Mouse (Mus musculus) embryonic stem cell, embryonic (primary cell): ENCODE measurements around the gene Tbc1d4.
"Not testable (repeated sequence)": the region's sequence is repeated elsewhere in the genome, so short reads cannot be mapped to it uniquely, and the experiment has no call there.

ENCODE experiments used
- CTCF ChIA-PET, 4 experiments: fragments of 300-600 bp in 2 of 4; fragments of 350-600 bp in 2 of 4; sonication (Branson Sonifier 250); formaldehyde crosslinking; loops; one replicate each; lab custom pipeline; 2022; ENCODE audit warnings: inconsistent platforms in 2 of 4; lab: Charles Lee
- POLR2A ChIA-PET, 4 experiments: fragments of 300-600 bp in 2 of 4; fragments of 350-600 bp in 2 of 4; sonication (Branson Sonifier 250); formaldehyde crosslinking; loops; one replicate each; lab custom pipeline; 2022; ENCODE audit warnings: antibody characterized with exemption in 4 of 4, inconsistent platforms in 1 of 4; lab: Charles Lee

Gene Tbc1d4

DNA sequence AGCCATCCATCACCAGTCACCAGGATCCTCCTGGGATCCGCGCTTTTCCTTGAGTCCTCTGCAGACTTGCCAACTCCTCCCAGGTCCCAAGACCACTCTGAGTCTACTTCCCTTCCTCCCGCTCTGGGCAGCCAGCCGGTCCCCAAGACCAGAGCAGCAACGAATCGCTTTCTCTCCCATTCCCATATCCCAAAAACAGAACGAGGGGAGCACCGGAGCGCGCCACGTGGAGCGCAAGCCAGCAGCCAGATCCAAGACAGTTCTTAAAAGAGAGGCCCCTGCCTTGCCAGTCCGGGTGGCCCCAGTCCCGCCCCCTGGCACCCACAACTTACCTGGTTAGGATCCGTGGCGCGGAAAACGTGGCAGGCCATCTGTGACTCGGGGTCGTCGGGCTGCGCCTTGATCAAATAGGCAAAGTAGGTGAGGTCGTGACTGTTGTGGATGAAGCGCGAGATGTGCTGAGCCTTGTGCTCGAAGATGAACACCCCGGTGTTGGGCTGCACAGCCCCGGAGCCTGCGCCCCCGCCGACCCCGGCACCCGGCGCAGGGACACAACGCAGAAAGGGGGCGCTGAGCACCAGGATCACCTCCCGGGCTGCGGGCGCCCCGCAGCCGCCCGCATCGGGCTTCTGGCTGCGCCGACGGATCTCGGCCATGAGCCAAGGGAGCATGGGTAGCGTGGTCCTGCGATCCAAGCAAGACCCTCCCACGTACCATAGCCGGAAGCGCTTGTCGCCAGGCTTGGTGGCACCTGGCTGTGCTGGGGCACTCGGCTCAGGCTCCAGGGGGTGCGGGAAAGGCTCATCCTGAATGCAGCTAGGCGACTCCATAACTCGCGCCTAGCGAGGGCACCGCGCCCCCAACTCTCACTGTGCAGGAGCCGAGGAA lies 1.1 kb downstream of the Tbc1d4 start:
- ChIA-PET POLR2A (interaction anchor here in 2 of 4 experiments (0.7 to 1.6 kb wide), 10 partner anchors 8 to 1374 kb away, joined by 3 to 6 read pairs (median 4); partner anchors contain the start of gene Uchl3 (in 1 of the 2)), CTCF (interaction anchor here in 3 of 4 experiments (0.6 to 2.1 kb wide), 11 partner anchors 10 to 1040 kb away, joined by 3 to 12 read pairs (median 4); partner anchors contain the start of genes Uchl3 (in 2 of the 3), Gm9922 (in 1 of the 3) and Lmo7 (in 1 of the 3))

DNA sequence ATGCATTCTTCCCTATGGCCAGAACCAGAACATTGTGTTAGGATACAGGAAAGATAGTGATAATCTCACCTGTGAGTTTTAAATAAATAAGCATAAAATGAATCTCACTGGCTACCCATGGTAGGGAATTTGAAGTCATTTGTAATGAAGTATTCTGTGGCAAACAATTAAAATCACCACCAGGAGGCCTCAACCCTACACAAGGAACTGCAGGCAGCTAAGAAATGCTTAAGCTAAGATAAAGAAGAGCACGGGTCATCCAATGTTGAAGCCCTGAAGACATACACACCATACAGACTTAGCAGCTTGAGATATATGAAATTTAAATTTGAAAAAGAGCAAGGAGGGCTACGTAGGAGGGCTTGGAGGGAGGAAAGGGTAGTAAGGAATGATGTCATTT lies 3.1 kb downstream of the Tbc1d4 start:
- CTCF ChIA-PET = interaction anchor here in 2 of 4 experiments (0.5 to 1.0 kb wide), 3 partner anchors 18 to 1483 kb away, joined by 3 to 4 read pairs (median 4); no protein-coding TSS in a partner anchor
- POLR2A ChIA-PET = no interaction called here

DNA sequence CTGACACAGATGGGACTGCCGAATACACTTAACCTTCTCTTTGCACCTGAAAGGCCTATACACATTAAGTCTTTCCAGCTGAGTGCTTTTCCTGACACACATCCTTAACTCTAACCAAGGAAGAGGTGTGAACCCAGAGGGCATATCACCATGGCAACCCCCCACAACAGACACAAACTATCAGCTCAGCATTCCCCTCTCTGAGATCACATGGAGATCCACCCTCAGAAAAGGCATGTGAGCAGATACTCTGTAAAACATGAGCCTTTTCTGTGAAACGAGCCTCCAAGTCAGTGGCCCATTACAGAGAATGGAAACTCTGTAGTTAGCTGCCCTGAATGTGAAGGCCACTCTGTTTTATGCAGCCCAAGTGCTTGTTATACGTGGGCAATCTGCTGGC lies 6.1 kb downstream of the Tbc1d4 start:
- ChIA-PET POLR2A (interaction anchor here in 2 of 4 experiments (1.0 to 2.4 kb wide), 5 partner anchors 8 to 41 kb away, joined by 3 to 5 read pairs (median 4); no protein-coding TSS in a partner anchor), CTCF (no interaction called here)

DNA sequence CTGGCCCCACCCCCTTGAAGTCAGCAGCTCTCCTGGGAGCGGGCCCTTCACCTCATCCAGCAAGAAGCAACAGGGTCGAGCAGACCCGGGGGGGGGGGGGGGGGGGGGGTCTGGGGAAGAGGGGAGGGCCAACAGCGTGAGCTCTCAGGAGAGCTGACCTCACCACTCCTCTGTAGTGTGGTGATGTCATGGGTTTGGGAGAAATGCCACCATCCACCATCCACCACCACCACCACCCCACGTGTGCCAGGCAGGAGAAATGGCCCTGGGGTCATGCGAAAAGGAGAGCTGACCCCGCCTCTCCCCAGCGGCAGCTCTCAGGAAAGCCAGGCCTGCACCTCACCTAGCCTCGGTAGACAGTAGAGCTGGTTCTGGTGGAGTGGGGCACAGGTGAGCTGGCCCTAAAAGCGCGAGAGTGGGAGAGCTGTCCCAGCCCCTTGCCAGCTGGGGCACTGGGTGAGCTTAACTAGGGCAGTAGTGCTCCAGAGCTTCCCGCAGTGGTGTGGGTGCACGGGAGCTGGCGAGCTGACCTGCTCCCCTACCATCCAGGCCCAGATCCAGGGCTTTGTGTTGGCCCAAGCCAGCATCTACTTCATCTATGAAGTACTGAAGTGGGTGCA lies 11.8 kb downstream of the Tbc1d4 start:
- ChIA-PET POLR2A (interaction anchor here in 1 of 4 experiments (0.6 kb wide), 1 partner anchor 1901 kb away, joined by 3 read pairs; no protein-coding TSS in a partner anchor), CTCF (interaction anchor here in 3 of 4 experiments (0.6 to 1.5 kb wide), 4 partner anchors 11 to 387 kb away, joined by 3 to 8 read pairs (median 4); partner anchors contain the start of gene Tbc1d4 (in 3 of the 3))

DNA sequence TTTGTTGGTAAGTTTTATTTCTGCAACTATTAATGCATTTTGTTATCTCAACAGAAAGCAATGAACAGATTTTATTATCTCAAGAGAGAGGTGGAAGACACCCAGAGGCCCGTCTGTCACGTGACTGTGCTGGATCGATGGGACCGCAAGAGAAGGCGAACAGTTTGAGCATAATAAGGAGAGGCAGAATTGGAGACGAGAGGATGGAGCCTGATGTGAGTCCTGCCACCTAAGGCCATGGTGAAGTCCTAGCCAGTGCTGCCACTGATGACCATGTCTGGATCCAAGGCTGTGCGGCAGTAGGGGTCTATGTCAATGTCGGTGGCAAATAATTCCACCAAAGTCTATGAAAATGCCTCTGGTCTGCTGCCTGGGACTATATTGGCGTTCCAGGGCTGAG lies 12.3 kb downstream of the Tbc1d4 start:
- CTCF ChIA-PET = interaction anchor here in 2 of 4 experiments (0.6 to 1.5 kb wide), 3 partner anchors 12 to 387 kb away, joined by 4 to 8 read pairs (median 5); partner anchors contain the start of gene Tbc1d4 (in 2 of the 2)
- POLR2A ChIA-PET = interaction anchor here in 1 of 4 experiments (0.6 kb wide), 1 partner anchor 1901 kb away, joined by 3 read pairs; no protein-coding TSS in a partner anchor

DNA sequence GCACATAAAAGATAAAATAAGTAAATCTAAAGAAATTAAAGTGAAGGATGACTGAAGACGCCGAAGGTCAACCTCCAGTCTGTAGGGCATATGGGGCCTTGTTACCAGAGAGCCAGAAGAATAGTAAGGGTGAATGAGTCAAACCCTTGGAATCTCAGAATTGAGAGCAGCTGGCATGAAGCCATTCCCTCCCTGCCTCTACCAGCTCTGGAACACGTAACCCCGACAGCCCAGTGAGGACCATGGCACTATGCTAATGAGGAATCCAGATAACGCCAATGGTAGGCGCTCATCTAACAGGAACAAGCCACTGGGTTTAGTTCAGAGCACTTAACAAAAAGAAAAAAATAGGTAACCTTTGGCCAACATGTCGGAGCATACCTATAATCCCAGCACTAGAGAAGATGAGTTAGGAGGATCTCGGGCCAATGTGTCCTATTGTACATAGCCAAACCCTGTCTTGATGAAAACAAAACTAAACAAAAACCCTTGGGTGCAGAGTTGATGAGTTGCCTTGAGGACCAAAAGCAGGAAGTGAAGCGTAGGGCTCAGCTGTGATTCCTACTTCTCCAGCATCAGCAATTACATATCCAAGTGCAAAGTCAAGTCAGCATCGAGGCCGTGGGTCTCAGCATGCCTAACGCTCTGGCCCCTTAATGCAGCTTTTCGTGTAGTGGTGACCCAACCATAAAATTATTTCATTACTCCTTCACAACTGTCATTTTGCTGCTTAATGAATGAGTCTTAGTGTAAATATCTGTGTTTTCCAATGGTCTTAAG lies 13.5 kb downstream of the Tbc1d4 start:
- ChIA-PET POLR2A (interaction anchor here in 1 of 4 experiments (1.0 to 1.2 kb wide), 2 partner anchors 8 to 13 kb away, joined by 3 to 4 read pairs; partner anchors contain the start of gene Tbc1d4), CTCF (no interaction called here)

DNA sequence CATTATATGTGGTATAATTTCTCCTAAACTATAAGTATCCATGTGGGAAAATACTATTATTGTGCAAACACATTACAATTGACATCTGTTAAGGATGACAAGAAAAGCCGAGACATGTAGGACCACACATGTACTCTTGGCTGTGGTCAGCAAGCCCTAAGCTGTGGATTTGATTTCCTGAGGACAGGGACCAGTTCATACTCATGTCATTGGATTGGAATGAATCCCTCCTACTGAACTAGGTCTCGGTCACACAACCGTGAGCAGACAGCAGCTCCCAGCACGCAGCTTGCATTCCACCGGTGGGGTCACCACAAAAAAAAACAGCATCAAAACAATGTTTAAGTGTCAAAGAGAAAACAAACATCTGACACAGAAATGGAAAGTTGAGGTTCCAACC lies 15.0 kb downstream of the Tbc1d4 start:
- ChIA-PET CTCF (no interaction called here), POLR2A (interaction anchor here in 1 of 4 experiments (1.2 kb wide), 1 partner anchor 10 kb away, joined by 4 read pairs; no protein-coding TSS in a partner anchor)

DNA sequence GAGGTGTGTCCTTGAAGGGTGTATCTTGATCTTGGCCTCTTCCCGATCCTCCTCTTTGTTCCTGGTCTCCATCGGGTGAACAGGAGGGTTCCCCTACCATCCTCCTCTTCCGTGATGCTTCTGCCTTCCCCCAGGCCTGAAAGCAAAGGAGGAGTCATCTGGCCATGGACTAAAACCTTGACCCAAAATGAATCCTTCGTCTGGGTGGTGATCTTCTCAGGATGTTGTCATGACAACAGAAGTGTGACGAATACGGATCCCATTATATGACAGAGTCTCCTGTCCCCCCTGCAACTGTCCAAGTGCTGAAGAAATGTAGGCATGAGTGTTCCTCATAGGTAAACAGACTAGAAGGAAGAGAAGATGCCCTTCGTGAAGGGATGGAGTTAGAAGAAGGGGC lies 15.7 kb downstream of the Tbc1d4 start:
- ChIA-PET CTCF (no interaction called here), POLR2A (no interaction called here)

DNA sequence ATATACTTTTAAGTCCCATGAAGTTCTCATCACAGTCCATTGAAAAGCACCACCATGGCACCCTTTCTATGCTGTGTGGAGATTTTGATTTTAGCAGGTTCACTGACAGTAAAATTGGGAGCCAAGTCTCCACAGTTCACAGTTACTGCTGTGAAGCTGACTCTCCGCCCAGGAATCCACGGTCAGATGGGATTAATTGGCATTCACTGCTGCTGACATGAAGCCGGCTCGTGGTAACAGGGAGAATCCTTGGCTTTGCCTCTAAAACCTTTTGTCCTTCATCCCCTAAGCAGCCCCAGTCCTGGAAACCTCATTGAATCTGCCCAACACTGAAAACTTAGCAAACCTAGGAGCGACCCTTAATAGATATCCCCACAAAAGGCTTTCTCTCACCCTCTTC lies 17.9 kb downstream of the Tbc1d4 start:
- ChIA-PET POLR2A (no interaction called here), CTCF (no interaction called here)

DNA sequence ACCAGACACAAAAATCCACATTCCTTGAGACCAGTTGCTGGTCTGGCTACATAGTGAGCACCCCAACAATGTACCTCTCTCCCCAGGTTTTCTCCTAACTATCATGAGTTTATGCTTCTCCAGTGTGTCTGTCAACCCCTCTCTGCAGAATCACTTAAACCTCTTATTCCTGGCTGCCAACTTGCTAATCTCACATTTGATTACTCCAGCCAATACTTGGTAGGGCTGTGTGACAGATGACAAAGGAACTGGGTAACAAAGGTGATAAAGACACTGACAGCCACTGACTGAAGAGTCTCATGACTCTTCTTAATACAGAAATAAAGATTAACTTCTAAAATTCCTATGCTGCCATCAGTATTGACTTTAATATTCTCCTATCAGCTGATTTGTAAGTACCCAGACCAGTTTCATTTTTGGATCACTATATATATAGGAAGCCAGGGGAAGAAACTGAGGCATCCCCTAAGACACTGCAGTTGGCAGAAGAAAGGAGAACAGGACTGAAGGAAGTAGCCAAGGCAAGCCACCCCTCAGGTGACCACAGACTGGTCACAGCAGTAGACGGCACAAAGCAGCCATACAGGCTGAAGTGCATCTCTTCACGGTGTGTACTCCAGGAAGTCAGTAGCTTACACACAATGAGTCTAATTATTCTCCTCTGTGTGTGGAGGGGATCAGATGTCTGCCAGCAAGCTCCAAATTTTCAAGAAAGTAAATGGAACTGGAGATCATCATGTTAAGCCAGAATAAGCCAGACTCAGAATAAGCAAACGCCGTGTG lies 20.6 kb downstream of the Tbc1d4 start:
- POLR2A ChIA-PET, CTCF ChIA-PET: not testable (repeated sequence)

DNA sequence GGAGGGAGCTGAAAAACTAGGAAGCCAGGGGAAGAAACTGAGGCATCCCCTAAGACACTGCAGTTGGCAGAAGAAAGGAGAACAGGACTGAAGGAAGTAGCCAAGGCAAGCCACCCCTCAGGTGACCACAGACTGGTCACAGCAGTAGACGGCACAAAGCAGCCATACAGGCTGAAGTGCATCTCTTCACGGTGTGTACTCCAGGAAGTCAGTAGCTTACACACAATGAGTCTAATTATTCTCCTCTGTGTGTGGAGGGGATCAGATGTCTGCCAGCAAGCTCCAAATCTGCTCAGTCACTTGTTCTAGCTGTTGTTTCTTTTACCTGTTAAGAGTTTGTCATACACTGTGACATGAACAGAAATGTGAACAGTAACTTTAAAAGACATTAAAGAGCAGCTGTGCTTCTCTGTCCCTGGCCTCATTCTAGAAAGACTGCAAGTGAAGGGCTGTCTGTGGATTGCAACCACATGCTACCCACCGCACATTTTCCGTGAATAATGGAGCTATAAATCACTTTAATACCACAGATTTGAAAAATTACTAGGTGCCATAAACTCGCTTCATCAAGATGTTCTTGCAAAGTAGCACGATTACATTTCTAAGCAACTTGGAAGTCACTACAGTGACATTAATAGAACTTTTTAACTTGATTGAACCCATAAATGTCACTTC lies 21.5 kb downstream of the Tbc1d4 start:
- CTCF ChIA-PET, POLR2A ChIA-PET: not testable (repeated sequence)

DNA sequence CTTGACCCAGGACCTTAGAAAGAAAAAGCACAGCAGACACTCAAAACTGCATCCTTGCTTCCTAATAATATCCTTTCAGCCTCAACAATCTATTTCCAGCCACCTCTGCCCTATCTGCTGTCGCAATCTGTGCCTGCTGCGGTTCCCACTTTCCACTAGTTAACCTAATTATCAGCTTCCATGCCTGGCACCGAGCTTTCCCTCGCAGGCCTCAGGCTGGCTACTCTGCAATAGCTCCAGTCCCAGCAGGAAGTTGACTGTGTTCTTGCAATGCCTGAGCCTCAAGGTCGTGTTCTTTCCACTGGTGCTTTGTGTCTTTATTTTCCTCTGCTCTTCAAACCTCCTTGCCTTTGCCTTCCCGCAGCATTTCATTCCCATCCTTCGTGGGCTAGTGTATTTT lies 22.9 kb downstream of the Tbc1d4 start:
- ChIA-PET POLR2A (no interaction called here), CTCF (no interaction called here)

DNA sequence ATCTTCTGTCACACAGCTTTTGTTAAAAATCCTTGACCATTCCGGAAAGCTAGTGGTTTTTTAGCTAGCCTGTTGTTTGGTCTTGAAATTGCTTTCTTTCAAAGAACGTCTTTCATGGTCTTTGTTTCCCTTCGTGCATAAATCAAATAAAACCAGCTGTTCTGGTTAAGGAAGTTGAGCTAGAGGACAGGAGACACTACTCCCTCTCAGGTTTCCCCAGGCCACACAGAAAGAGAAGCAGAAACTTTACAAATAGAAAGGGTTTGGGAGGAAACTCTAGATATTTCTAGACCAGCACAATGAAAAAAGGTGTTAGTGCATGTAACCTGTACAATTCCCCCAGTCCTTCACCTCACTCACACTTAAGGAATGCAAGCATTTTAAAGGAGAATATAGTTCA lies 33.3 kb downstream of the Tbc1d4 start:
- CTCF ChIA-PET = interaction anchor here in 1 of 4 experiments (0.7 kb wide), 1 partner anchor 33 kb away, joined by 3 read pairs; the partner anchor contains the start of gene Tbc1d4
- POLR2A ChIA-PET = interaction anchor here in 1 of 4 experiments (0.6 kb wide), 1 partner anchor 371 kb away, joined by 3 read pairs; no protein-coding TSS in a partner anchor

DNA sequence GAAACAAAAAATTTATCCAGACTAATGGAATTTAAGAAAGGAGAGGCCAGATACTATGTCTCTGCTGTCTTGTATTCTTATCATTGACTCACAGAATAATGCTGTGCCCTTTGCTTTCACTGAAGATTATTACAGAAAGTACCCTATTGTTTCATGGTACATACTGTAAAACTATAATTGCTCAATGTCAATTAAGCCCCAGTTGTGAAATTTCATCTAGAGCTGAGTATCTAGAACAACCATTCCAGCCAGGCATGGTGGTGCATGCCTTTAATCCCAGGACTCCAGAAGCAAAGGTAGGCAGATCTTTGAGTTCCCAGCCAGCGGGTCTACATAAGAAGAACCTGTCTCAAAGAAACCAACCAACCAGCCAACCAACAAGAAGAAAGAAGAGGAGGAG lies 34.5 kb downstream of the Tbc1d4 start:
- ChIA-PET POLR2A (no interaction called here), CTCF (no interaction called here)

DNA sequence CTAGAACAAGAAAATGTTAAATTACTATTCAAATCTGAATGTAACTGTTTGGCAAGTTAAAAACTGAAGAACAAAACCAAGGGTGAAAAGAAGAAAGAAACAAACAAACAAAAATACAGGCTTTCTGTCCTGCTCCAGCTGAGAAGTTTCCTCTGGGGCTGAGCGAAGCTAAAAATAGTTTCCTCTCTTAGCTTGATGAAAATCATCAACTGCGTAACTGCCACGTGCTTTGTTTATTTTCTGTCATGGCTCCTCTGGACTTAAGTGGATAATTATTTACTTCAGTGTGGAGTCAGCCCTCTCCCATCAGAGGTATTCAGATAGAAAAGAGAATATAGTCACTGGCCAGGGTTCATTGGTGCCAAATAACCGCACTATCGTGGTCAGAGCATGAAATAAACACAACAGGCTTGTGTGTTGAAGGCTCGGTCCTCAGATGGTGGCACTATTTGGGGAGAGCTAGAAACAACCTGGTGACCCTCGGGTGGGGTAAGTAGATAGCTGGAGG lies 35.8 kb downstream of the Tbc1d4 start:
- ChIA-PET CTCF (no interaction called here), POLR2A (no interaction called here)

DNA sequence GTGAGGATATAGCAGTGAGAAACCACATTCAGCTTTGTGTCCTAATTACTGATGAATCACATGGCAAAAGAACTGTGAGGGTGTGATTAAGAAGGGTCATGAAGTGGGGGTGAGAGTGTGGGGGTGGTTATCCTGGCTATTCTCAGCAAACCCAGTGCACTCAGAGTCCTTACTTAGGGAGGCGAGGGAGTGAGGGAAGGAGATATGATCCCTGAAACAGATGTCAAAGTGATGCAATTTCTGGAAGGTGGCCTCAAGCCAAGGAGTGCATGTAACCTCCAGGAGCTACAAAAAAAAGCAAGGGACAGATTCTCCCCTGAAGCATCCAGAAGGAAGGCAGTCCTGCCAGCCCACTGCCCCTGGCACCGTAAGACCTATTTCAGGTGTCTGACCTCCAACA lies 40.2 kb downstream of the Tbc1d4 start:
- ChIA-PET CTCF (no interaction called here), POLR2A (interaction anchor here in 1 of 4 experiments (1.1 kb wide), 1 partner anchor 11 kb away, joined by 3 read pairs; no protein-coding TSS in a partner anchor)

DNA sequence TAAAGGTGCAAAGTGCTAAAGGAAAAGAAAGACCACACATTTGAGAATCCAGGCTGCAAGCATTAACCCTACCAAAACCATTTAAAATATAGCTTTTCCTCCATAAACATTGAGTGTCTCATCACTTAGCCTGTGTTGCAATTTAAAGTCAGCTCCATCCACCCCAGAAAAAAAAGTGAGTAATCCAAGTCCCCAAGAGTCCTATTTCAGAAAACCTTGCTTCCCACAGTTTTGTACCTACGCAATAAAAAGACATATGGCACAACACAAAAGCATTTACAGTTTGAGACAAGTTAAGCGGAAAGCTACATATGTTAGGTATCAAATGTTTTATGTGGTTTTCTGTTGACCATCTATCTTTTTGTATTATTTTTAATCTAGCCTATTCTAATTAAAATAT lies 42.3 kb downstream of the Tbc1d4 start:
- ChIA-PET POLR2A (no interaction called here), CTCF (no interaction called here)
